ENCODE assay signal across 8 mouse cellular contexts in the genomic region with DNA sequence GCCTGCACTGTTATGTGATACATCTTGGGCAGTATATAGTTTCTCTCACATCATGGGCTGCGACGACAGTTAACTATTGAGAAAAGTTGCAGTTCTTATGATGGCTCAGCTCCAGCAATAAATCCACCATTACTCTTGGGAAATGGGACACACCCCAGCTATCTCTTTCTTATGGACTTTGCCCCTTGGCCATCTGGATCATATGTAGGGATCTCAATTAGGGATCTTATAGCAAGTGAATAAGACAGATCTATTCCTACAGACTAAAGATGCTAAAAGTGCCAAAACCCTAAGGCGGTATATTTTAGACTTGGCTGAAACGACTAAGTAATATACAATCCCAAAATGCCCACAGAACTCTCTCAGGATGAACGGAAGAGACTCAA. TPM values are rescaled to one million over a fixed set of nuclear protein-coding genes. Genes with fewer than 3 reads are reported as not detected.
A peak's percentile ranks its signal among the peaks of the same experiment; 100 is the strongest.
DNase-seq lines count a peak whose midpoint lies in the region; ATAC-seq and TF ChIP-seq lines count a peak whose summit lies in the region.

No protein-coding gene starts in this region.

- H3K27ac ChIP-seq in kidney, postnatal 0 days: no peak overlapping the region
- no peak overlapping the region for H3K27ac ChIP-seq in embryonic facial prominence, embryonic 12.5 days
- H3K27ac ChIP-seq in hindbrain, embryonic 12.5 days: no peak overlapping the region
- no peak overlapping the region for H3K27ac ChIP-seq in midbrain, embryonic 11.5 days (ENCODE audit: low read depth, low read length)

- no peaks in the 10 kb centered on the region for H3K27me3 ChIP-seq in kidney, postnatal 0 days (ENCODE audit: insufficient read depth, low read length)
- H3K27me3 ChIP-seq in embryonic facial prominence, embryonic 12.5 days: no peaks in the 10 kb centered on the region
- no peaks in the 10 kb centered on the region for H3K27me3 ChIP-seq in hindbrain, embryonic 12.5 days
- H3K27me3 ChIP-seq in midbrain, embryonic 11.5 days (ENCODE audit: control insufficient read depth, insufficient read depth, low read length): no peaks in the 10 kb centered on the region

- H3K4me1 ChIP-seq in kidney, postnatal 0 days (replicated peaks; ENCODE audit: insufficient read depth, low read length): no peaks in the 10 kb centered on the region
- no peaks in the 10 kb centered on the region for H3K4me1 ChIP-seq in embryonic facial prominence, embryonic 12.5 days
- H3K4me1 ChIP-seq in hindbrain, embryonic 12.5 days: no peaks in the 10 kb centered on the region
- no peaks in the 10 kb centered on the region for H3K4me1 ChIP-seq in midbrain, embryonic 11.5 days (ENCODE audit: control insufficient read depth, insufficient read depth, low read length)

- 28% methylated on average over 5 of the region's 5 CpGs for WGBS in kidney, postnatal 0 days
- WGBS in embryonic facial prominence, embryonic 12.5 days: 15% methylated on average over 5 of the region's 5 CpGs
- 27% methylated on average over 5 of the region's 5 CpGs for WGBS in hindbrain, embryonic 12.5 days
- 18% methylated on average over 5 of the region's 5 CpGs for WGBS in midbrain, embryonic 11.5 days

- peak; percentile 2 for DNase-seq in kidney, postnatal 0 days (ENCODE audit: low spot score)
- DNase-seq in kidney, postnatal 36 days: no peak
- no peak for DNase-seq in midbrain, embryonic 11.5 days (ENCODE audit: low spot score, missing footprints)
- no peak for DNase-seq in thymus, postnatal 0 days (ENCODE audit: low spot score)
- no peak for DNase-seq in ovary, postnatal 14 days (ENCODE audit: low spot score)
- DNase-seq in right cerebral cortex, postnatal 4 days: no peak

- peak; percentile 26; the same call in 1 of the 2 replicates for ATAC-seq in kidney, postnatal 0 days (replicated peaks; ENCODE audit: low FRiP score, low read depth)
- no peak for ATAC-seq in embryonic facial prominence, embryonic 12.5 days (ENCODE audit: insufficient number of reproducible peaks, insufficient read depth, low FRiP score, low TSS enrichment)
- ATAC-seq in hindbrain, embryonic 12.5 days (ENCODE audit: low FRiP score): peak; percentile 29; the same call in 1 of the 2 replicates
- ATAC-seq in midbrain, embryonic 11.5 days (ENCODE audit: low FRiP score): peak; percentile 28

- H3K4me3 ChIP-seq in kidney, postnatal 0 days (replicated peaks; ENCODE audit: low read depth, low read length): peak overlapping the region; percentile 59; the same call in 1 of the 2 replicates
- H3K4me3 ChIP-seq in embryonic facial prominence, embryonic 12.5 days: peak overlapping the region; percentile 52
- peak overlapping the region; percentile 53 for H3K4me3 ChIP-seq in hindbrain, embryonic 12.5 days
- H3K4me3 ChIP-seq in midbrain, embryonic 11.5 days (ENCODE audit: low read depth, low read length): peak overlapping the region; percentile 17

- no peaks in the 10 kb centered on the region for H3K9me3 ChIP-seq in kidney, postnatal 0 days (replicated peaks; ENCODE audit: low read length)
- no peaks in the 10 kb centered on the region for H3K9me3 ChIP-seq in embryonic facial prominence, embryonic 12.5 days
- no peaks in the 10 kb centered on the region for H3K9me3 ChIP-seq in hindbrain, embryonic 12.5 days (replicated peaks)
- no peaks in the 10 kb centered on the region for H3K9me3 ChIP-seq in midbrain, embryonic 11.5 days (ENCODE audit: control insufficient read depth, low read length)

- TF ChIP-seq CTCF in kidney, postnatal 0 days (IDR thresholded peaks at IDR 0.05; ENCODE audit: low read depth): no peak

- peak overlapping the region; percentile 50 for H3K4me2 ChIP-seq in kidney, postnatal 0 days (ENCODE audit: low read length)
- peak overlapping the region; percentile 48 for H3K4me2 ChIP-seq in embryonic facial prominence, embryonic 12.5 days (replicated peaks)
- H3K4me2 ChIP-seq in hindbrain, embryonic 12.5 days (replicated peaks): peak overlapping the region; percentile 48
- H3K4me2 ChIP-seq in midbrain, embryonic 11.5 days: peak overlapping the region; percentile 44

- H3K9ac ChIP-seq in kidney, postnatal 0 days (ENCODE audit: low read depth, low read length): no peak overlapping the region
- no peak overlapping the region for H3K9ac ChIP-seq in embryonic facial prominence, embryonic 12.5 days
- no peak overlapping the region for H3K9ac ChIP-seq in hindbrain, embryonic 12.5 days
- H3K9ac ChIP-seq in midbrain, embryonic 11.5 days (ENCODE audit: low read length): no peak overlapping the region

- H3K36me3 ChIP-seq in kidney, postnatal 0 days (ENCODE audit: insufficient read depth, low read length): no peaks in the 10 kb centered on the region
- H3K36me3 ChIP-seq in embryonic facial prominence, embryonic 12.5 days: no peaks in the 10 kb centered on the region
- H3K36me3 ChIP-seq in hindbrain, embryonic 12.5 days: no peaks in the 10 kb centered on the region
- H3K36me3 ChIP-seq in midbrain, embryonic 11.5 days (ENCODE audit: control insufficient read depth, insufficient read depth, low read length): no peaks in the 10 kb centered on the region

RNA-seq across cellular contexts. Expression of a gene that starts 0.5 kb away (rescaled TPM):
- 6.4 and 6.9 TPM in 2 replicates for polyA plus RNA-seq in kidney, postnatal 0 days (2015; fragmentation: Nextera tagmentation; extraction: Ambion mirVana)
- polyA plus RNA-seq in embryonic facial prominence, embryonic 12.5 days (2016; fragmentation: Nextera tagmentation; extraction: Ambion mirVana): 7.7 and 7.9 TPM in 2 replicates
- polyA plus RNA-seq in hindbrain, embryonic 12.5 days (2016; fragmentation: Nextera tagmentation; extraction: Ambion mirVana): 10.7 and 13.4 TPM in 2 replicates
- 6.2 and 6.3 TPM in 2 replicates for polyA plus RNA-seq in midbrain, embryonic 11.5 days (2014; fragmentation: Nextera tagmentation; extraction: Ambion mirVana)
- polyA plus RNA-seq in thymus, postnatal 0 days (2015; fragmentation: Nextera tagmentation; extraction: Ambion mirVana): 16.1 and 18.3 TPM in 2 replicates
